Comparison of ENCODE assay signal across 9 mouse cellular contexts in genomic region chr14:25701986-25702385, GRCm38 (mm10). TPM values are rescaled to one million over a fixed set of nuclear protein-coding genes. Genes with fewer than 3 reads are reported as not detected.
DNase-seq lines count a peak whose midpoint lies in the region; ATAC-seq lines count a peak whose summit lies in the region.
"Had no signal": no experiment of that assay in that cellular context is flagged by ENCODE, and none has a peak within 500 bp of the region (broad histone marks: within the 10 kb centered on the region; RNA-seq: fewer than 3 reads in every experiment).

No protein-coding gene starts in this region.

- no peak overlapping the region for H3K9ac ChIP-seq in hindbrain, embryonic 15.5 days
- H3K9ac ChIP-seq: liver, embryonic 15.5 days had no signal

- no peak overlapping the region for H3K4me3 ChIP-seq in hindbrain, embryonic 15.5 days
- H3K4me3 ChIP-seq: liver, embryonic 15.5 days had no signal

- H3K27me3 ChIP-seq in hindbrain, embryonic 15.5 days = no peaks in the 10 kb centered on the region
- H3K27me3 ChIP-seq: liver, embryonic 15.5 days had no signal

- H3K4me1 ChIP-seq in hindbrain, embryonic 15.5 days (replicated peaks) = no peaks in the 10 kb centered on the region
- H3K4me1 ChIP-seq: liver, embryonic 15.5 days had no signal

- intact Hi-C loops in heart, postnatal 25 days (cut with DNase I) = no loop called here
- intact Hi-C loops in left cerebral cortex, postnatal 4 days (cut with DNase I) = no loop called here

- DNase-seq in heart, postnatal 4 days = peak; percentile 61
- DNase-seq in heart, postnatal 25 days (ENCODE audit: low spot score) = no peak
- DNase-seq in 3T3-L1 (ENCODE audit: low read depth, low spot score) = peak; percentile 63
- DNase-seq in MN1 (ENCODE audit: low spot score) = peak; percentile 62
- peak; percentile 25 for DNase-seq in retina, postnatal 7 days (ENCODE audit: low read depth, low spot score)
- DNase-seq in adipocyte (ENCODE audit: low spot score) = no peak
- no peak for DNase-seq in left cerebral cortex, postnatal 4 days

- no peak overlapping the region for H3K27ac ChIP-seq in hindbrain, embryonic 15.5 days (replicated peaks)
- H3K27ac ChIP-seq: liver, embryonic 15.5 days had no signal

- 0 out of 2 replicates have a peak, but pooled peaks have one; percentile 25 for ATAC-seq in hindbrain, embryonic 15.5 days (ENCODE audit: low FRiP score, low read depth)

- H3K9me3 ChIP-seq in hindbrain, embryonic 15.5 days = no peaks in the 10 kb centered on the region
- H3K9me3 ChIP-seq: liver, embryonic 15.5 days had no signal

- no peak overlapping the region for H3K4me2 ChIP-seq in hindbrain, embryonic 15.5 days
- H3K4me2 ChIP-seq: liver, embryonic 15.5 days had no signal

- H3K36me3 ChIP-seq in hindbrain, embryonic 15.5 days = peaks cover 25% of the 10 kb centered on the region

RNA-seq across cellular contexts. Expression of gene Ppif, which starts 8.0 kb away (rescaled TPM):
- 100 to 1,000 TPM; 188 to 208 TPM for total RNA-seq in heart, postnatal 4 days (2021)
- 100 to 1,000 TPM; 277 to 296 TPM for total RNA-seq in heart, postnatal 25 days (2021)
- 33.2 and 40.7 TPM in 2 replicates for polyA plus RNA-seq in hindbrain, embryonic 15.5 days (2015; fragmentation: Nextera tagmentation; extraction: Ambion mirVana)
- 10 to 100 TPM; 19.9 to 20.8 TPM for total RNA-seq in left cerebral cortex, postnatal 4 days (2021)

Comparison
In these comparisons a context has a peak if more than half of its experiments do, and no peak if none do; other contexts are left out.
1. DNase-seq: peak in heart, postnatal 4 days (single experiment), 3T3-L1 (single experiment), MN1 (single experiment) and retina, postnatal 7 days (single experiment); none in heart, postnatal 25 days (single experiment), adipocyte (single experiment) and left cerebral cortex, postnatal 4 days (single experiment).
2. RNA of gene Ppif, which starts 8.0 kb away (total RNA-seq): 277 to 296 TPM in heart, postnatal 25 days and 188 to 208 TPM in heart, postnatal 4 days; 19.9 to 20.8 TPM in left cerebral cortex, postnatal 4 days; every median in the first group is over 4 times any median in the second.